Mouse (Mus musculus): ENCODE measurements at regions not wholly inside any gene's neighbourhood (a gene's known extent, or its start where the extent isn't known, plus 50 kb on each side); places are given as distances from the start of the nearest gene placed in this dataset.

- no peak overlapping the region for H3K27ac ChIP-seq
- no peak overlapping the region for H3K4me2 ChIP-seq
- no peak overlapping the region for H3K4me3 ChIP-seq
- 68% methylated on average over 6 of the region's 6 CpGs for WGBS (ENCODE audit: insufficient replicate concordance)
- no peak overlapping the region for H3K9ac ChIP-seq
- H3K9me3 ChIP-seq (replicated peaks), result peaks cover 6% of the 10 kb centered on the region; the same call in 1 of the 2 replicates
- H3K4me1 ChIP-seq, result no peaks in the 10 kb centered on the region
- H3K36me3 ChIP-seq, result no peaks in the 10 kb centered on the region
- ATAC-seq, result no peak
- no peaks in the 10 kb centered on the region for H3K27me3 ChIP-seq (replicated peaks)
These were observed 487.1 kb upstream of the Kdm8 start for GRCm38 (mm10) chr7:124957329-124957728.

GRCm38 (mm10) chr7:124974870-124975488 is 469.5 kb upstream of the Kdm8 start:
- no peaks in the 10 kb centered on the region for H3K4me1 ChIP-seq
- 45% methylated on average over 5 of the region's 5 CpGs for WGBS (ENCODE audit: insufficient replicate concordance)
- no peak overlapping the region for H3K4me2 ChIP-seq
- no peak overlapping the region for H3K9ac ChIP-seq
- no peak overlapping the region for H3K4me3 ChIP-seq
- H3K9me3 ChIP-seq (replicated peaks), result 0 out of 2 replicates have a peak, but pooled peaks cover 3% of the 10 kb centered on the region
- no peaks in the 10 kb centered on the region for H3K36me3 ChIP-seq
- ATAC-seq, result no peak
- no peaks in the 10 kb centered on the region for H3K27me3 ChIP-seq (replicated peaks)
- no peak overlapping the region for H3K27ac ChIP-seq

GRCm38 (mm10) chr7:124989456-124989855 is 455.0 kb upstream of the Kdm8 start:
- H3K27me3 ChIP-seq (replicated peaks), result no peaks in the 10 kb centered on the region
- no peak overlapping the region for H3K9ac ChIP-seq
- no peak overlapping the region for H3K4me2 ChIP-seq
- 0 out of 2 replicates have a peak, but pooled peaks cover 15% of the 10 kb centered on the region for H3K9me3 ChIP-seq (replicated peaks)
- WGBS (ENCODE audit: insufficient replicate concordance), result 48% methylated on average over 5 of the region's 5 CpGs
- H3K36me3 ChIP-seq, result no peaks in the 10 kb centered on the region
- H3K4me3 ChIP-seq, result no peak overlapping the region
- no peak overlapping the region for H3K27ac ChIP-seq
- ATAC-seq, result no peak
- H3K4me1 ChIP-seq, result no peaks in the 10 kb centered on the region

- Histone ChIP-seq H3K9me3 (replicated peaks) (peaks cover 21% of the 10 kb centered on the region; the same call in 1 of the 2 replicates), H3K27me3 (replicated peaks) (no peaks in the 10 kb centered on the region), H3K36me3 (no peaks in the 10 kb centered on the region), H3K4me2 (no peak overlapping the region), H3K4me1 (no peaks in the 10 kb centered on the region), H3K9ac (no peak overlapping the region), H3K4me3 (no peak overlapping the region), H3K27ac (no peak overlapping the region)
- 51% methylated on average over 13 of the region's 13 CpGs for WGBS (ENCODE audit: insufficient replicate concordance)
- no peak for ATAC-seq
These were observed 453.8 kb upstream of the Kdm8 start for GRCm38 (mm10) chr7:124990695-124991094.

GRCm38 (mm10) chr7:124996538-124996937 is 447.9 kb upstream of the Kdm8 start:
- no peaks in the 10 kb centered on the region for H3K4me1 ChIP-seq
- H3K4me2 ChIP-seq, result no peak overlapping the region
- no peak overlapping the region for H3K4me3 ChIP-seq
- peaks cover 20% of the 10 kb centered on the region; the same call in 1 of the 2 replicates for H3K9me3 ChIP-seq (replicated peaks)
- no peak for ATAC-seq
- H3K27me3 ChIP-seq (replicated peaks), result no peaks in the 10 kb centered on the region
- H3K27ac ChIP-seq, result no peak overlapping the region
- H3K36me3 ChIP-seq, result no peaks in the 10 kb centered on the region
- WGBS (ENCODE audit: insufficient replicate concordance), result 77% methylated on average over 1 of the region's 1 CpGs
- H3K9ac ChIP-seq, result no peak overlapping the region

GRCm38 (mm10) chr7:125000669-125001068 is 443.8 kb upstream of the Kdm8 start:
- Histone ChIP-seq H3K4me1 (no peaks in the 10 kb centered on the region), H3K27ac (no peak overlapping the region), H3K36me3 (no peaks in the 10 kb centered on the region), H3K9ac (no peak overlapping the region), H3K4me2 (no peak overlapping the region), H3K9me3 (replicated peaks) (peaks cover 11% of the 10 kb centered on the region; the same call in 1 of the 2 replicates), H3K4me3 (no peak overlapping the region), H3K27me3 (replicated peaks) (no peaks in the 10 kb centered on the region)
- no peak for ATAC-seq

- no peak for ATAC-seq
- WGBS (ENCODE audit: insufficient replicate concordance), result 78% methylated on average over 3 of the region's 3 CpGs
These were observed 438.8 kb upstream of the Kdm8 start for GRCm38 (mm10) chr7:125005638-125006037.

GRCm38 (mm10) chr7:125019259-125019658 is 425.2 kb upstream of the Kdm8 start:
- Histone ChIP-seq H3K9ac (no peak overlapping the region), H3K27me3 (replicated peaks) (no peaks in the 10 kb centered on the region), H3K4me3 (no peak overlapping the region), H3K4me2 (no peak overlapping the region), H3K36me3 (no peaks in the 10 kb centered on the region), H3K27ac (no peak overlapping the region), H3K9me3 (replicated peaks) (peaks cover 4% of the 10 kb centered on the region; the same call in 1 of the 2 replicates), H3K4me1 (no peaks in the 10 kb centered on the region)
- 50% methylated on average over 1 of the region's 1 CpGs for WGBS (ENCODE audit: insufficient replicate concordance)
- ATAC-seq, result no peak

More at GRCm38 (mm10) chr7:125005638-125006037, 438.8 kb upstream of the Kdm8 start:
- Histone ChIP-seq H3K27me3 (replicated peaks) (no peaks in the 10 kb centered on the region), H3K4me1 (no peaks in the 10 kb centered on the region), H3K9ac (no peak overlapping the region), H3K36me3 (no peaks in the 10 kb centered on the region), H3K4me2 (no peak overlapping the region), H3K4me3 (no peak overlapping the region), H3K9me3 (replicated peaks) (0 out of 2 replicates have a peak, but pooled peaks cover 8% of the 10 kb centered on the region), H3K27ac (no peak overlapping the region)

GRCm38 (mm10) chr7:125024944-125025343 is 419.5 kb upstream of the Kdm8 start:
- no peak overlapping the region for H3K4me2 ChIP-seq
- WGBS (ENCODE audit: insufficient replicate concordance), result 56% methylated on average over 5 of the region's 5 CpGs
- no peaks in the 10 kb centered on the region for H3K4me1 ChIP-seq
- no peaks in the 10 kb centered on the region for H3K27me3 ChIP-seq (replicated peaks)
- H3K4me3 ChIP-seq, result no peak overlapping the region
- no peak for ATAC-seq
- H3K36me3 ChIP-seq, result no peaks in the 10 kb centered on the region
- no peak overlapping the region for H3K9ac ChIP-seq
- peaks cover 14% of the 10 kb centered on the region; the same call in 1 of the 2 replicates for H3K9me3 ChIP-seq (replicated peaks)
- H3K27ac ChIP-seq, result no peak overlapping the region

- Histone ChIP-seq H3K4me1 (no peaks in the 10 kb centered on the region), H3K4me2 (no peak overlapping the region), H3K9me3 (replicated peaks) (peaks cover 18% of the 10 kb centered on the region; the same call in 1 of the 2 replicates), H3K27me3 (replicated peaks) (no peaks in the 10 kb centered on the region), H3K4me3 (no peak overlapping the region), H3K27ac (no peak overlapping the region), H3K36me3 (no peaks in the 10 kb centered on the region), H3K9ac (no peak overlapping the region)
- ATAC-seq, result no peak
- WGBS (ENCODE audit: insufficient replicate concordance), result 53% methylated on average over 3 of the region's 4 CpGs
These were observed 410.7 kb upstream of the Kdm8 start for GRCm38 (mm10) chr7:125033778-125034177.

GRCm38 (mm10) chr7:125034196-125034595 is 410.3 kb upstream of the Kdm8 start:
- Histone ChIP-seq H3K4me3 (no peak overlapping the region), H3K9ac (no peak overlapping the region), H3K4me1 (no peaks in the 10 kb centered on the region), H3K36me3 (no peaks in the 10 kb centered on the region), H3K9me3 (replicated peaks) (peaks cover 23% of the 10 kb centered on the region), H3K27me3 (replicated peaks) (no peaks in the 10 kb centered on the region), H3K4me2 (no peak overlapping the region), H3K27ac (no peak overlapping the region)
- 63% methylated on average over 5 of the region's 5 CpGs for WGBS (ENCODE audit: insufficient replicate concordance)
- ATAC-seq, result no peak

- no peaks in the 10 kb centered on the region for H3K36me3 ChIP-seq
- H3K4me3 ChIP-seq, result no peak overlapping the region
- no peaks in the 10 kb centered on the region for H3K4me1 ChIP-seq
- no peak overlapping the region for H3K27ac ChIP-seq
- peaks cover 22% of the 10 kb centered on the region for H3K9me3 ChIP-seq (replicated peaks)
- H3K9ac ChIP-seq, result no peak overlapping the region
- no peaks in the 10 kb centered on the region for H3K27me3 ChIP-seq (replicated peaks)
- WGBS (ENCODE audit: insufficient replicate concordance), result 51% methylated on average over 10 of the region's 10 CpGs
- H3K4me2 ChIP-seq, result no peak overlapping the region
- ATAC-seq, result no peak
These were observed 408.1 kb upstream of the Kdm8 start for GRCm38 (mm10) chr7:125036098-125036991.
